Mouse (Mus musculus) myocyte (in vitro differentiated cells): ENCODE measurements around the gene Creb5. TPM values are rescaled to one million over a fixed set of nuclear protein-coding genes. Genes with fewer than 3 reads are reported as not detected.

Experiments used
- H3K27me3 ChIP-seq: one replicate; pipeline ENCODE4 v1.6.1; 2011; ENCODE audit not compliant: control insufficient read depth, insufficient read depth, insufficient read length
- H3K36me3 ChIP-seq: one replicate; pipeline ENCODE4 v1.6.1; 2011; ENCODE audit not compliant: control insufficient read depth, insufficient read depth
- H3K4me2 ChIP-seq: one replicate; pipeline ENCODE4 v1.6.1; 2011; ENCODE audit warnings: low read depth, control low read depth
- H3K4me3 ChIP-seq: one replicate; pipeline ENCODE4 v1.5.1; 2011; ENCODE audit warnings: mild to moderate bottlenecking, control low read depth, moderate library complexity
- H3K79me2 ChIP-seq: one replicate; pipeline ENCODE4 v1.6.1; 2011; ENCODE audit not compliant: control insufficient read depth, insufficient read depth
- H3ac ChIP-seq: one replicate; pipeline ENCODE4 v1.6.1; 2011; ENCODE audit not compliant: control insufficient read depth, insufficient read length
- CEBPB ChIP-seq: IDR thresholded peaks from 2 replicates; pipeline ENCODE4 v1.6.1; 2011; ENCODE audit warnings: mild to moderate bottlenecking, moderate library complexity; ENCODE audit not compliant: poor library complexity, insufficient read depth, severe bottlenecking
- E2F4 ChIP-seq: IDR thresholded peaks from one replicate; pipeline ENCODE4 v1.6.1; 2011; ENCODE audit warnings: mild to moderate bottlenecking, control low read depth, moderate library complexity; ENCODE audit not compliant: insufficient read depth
- MAX ChIP-seq: IDR thresholded peaks from one replicate; pipeline ENCODE4 v1.6.1; 2011; ENCODE audit warnings: low read depth, mild to moderate bottlenecking, control low read depth
- MYOD1 ChIP-seq, 3 experiments: IDR thresholded peaks; one replicate each; pipeline ENCODE4 v1.6.1; 2011; ENCODE audit warnings: control low read depth in 2 of 3, low read depth in 2 of 3, mild to moderate bottlenecking in 2 of 3, moderate library complexity in 1 of 3; ENCODE audit not compliant: insufficient read length in 2 of 3, control insufficient read depth in 1 of 3
- MYOG ChIP-seq, 3 experiments: IDR thresholded peaks; one replicate each; pipeline ENCODE4 v1.6.1; 2011; ENCODE audit warnings: control low read depth in 2 of 3, low read depth in 2 of 3, mild to moderate bottlenecking in 2 of 3; ENCODE audit not compliant: insufficient read length in 2 of 3, control insufficient read depth in 1 of 3, insufficient read depth in 1 of 3
- POLR2A ChIP-seq: IDR thresholded peaks from one replicate; pipeline ENCODE4 v1.6.1; 2011; ENCODE audit warnings: low read depth, mild to moderate bottlenecking, control low read depth, moderate library complexity; ENCODE audit not compliant: insufficient read length
- POLR2AphosphoS2 ChIP-seq: IDR thresholded peaks from one replicate; pipeline ENCODE4 v1.6.1; 2011; ENCODE audit warnings: low read depth, control low read depth; ENCODE audit not compliant: insufficient read length
- REST ChIP-seq: IDR thresholded peaks from one replicate; pipeline ENCODE4 v1.6.1; 2011; ENCODE audit warnings: mild to moderate bottlenecking, control low read depth, moderate library complexity; ENCODE audit not compliant: insufficient read depth, insufficient read length
- SRF ChIP-seq: IDR thresholded peaks from one replicate; pipeline ENCODE4 v1.6.1; 2011; ENCODE audit warnings: low read depth; ENCODE audit not compliant: control insufficient read depth, insufficient read length
- TCF12 ChIP-seq: IDR thresholded peaks from one replicate; pipeline ENCODE4 v1.6.1; 2011; ENCODE audit warnings: mild to moderate bottlenecking, control low read depth; ENCODE audit not compliant: poor library complexity, insufficient read depth, severe bottlenecking
- TCF3 ChIP-seq: IDR thresholded peaks from one replicate; pipeline ENCODE4 v1.6.1; 2011; ENCODE audit warnings: low read depth, control low read depth; ENCODE audit not compliant: insufficient read length
- USF1 ChIP-seq: IDR thresholded peaks from one replicate; pipeline ENCODE4 v1.6.1; 2011; ENCODE audit warnings: low read depth, mild to moderate bottlenecking, control low read depth, moderate library complexity
- polyA plus RNA-seq: library from polyadenylated mRNA; unstranded; fragments of >200 nt; fragmentation: generic; extraction: Trizol; gene quantifications from one replicate; pipeline ENCODE4 v1.2.1, GENCODE M21; 2012; ENCODE audit warnings: missing spikeins

Creb5 gene
- polyA plus RNA-seq, 1 experiment, result 1.4 TPM

- Histone ChIP-seq H3K4me3 (no peak overlapping the region), H3K79me2 (no peaks in the 10 kb centered on the region), H3K4me2 (no peak overlapping the region), H3K36me3 (no peaks in the 10 kb centered on the region), H3K27me3 (no peaks in the 10 kb centered on the region), H3ac (no peak overlapping the region)
- TF ChIP-seq MYOD1 (IDR thresholded peaks at IDR 0.05; ENCODE audit: control insufficient read depth in 1 of 3, insufficient read length in 2 of 3, low read depth in 2 of 3) (no peak), MYOG (IDR thresholded peaks at IDR 0.05; ENCODE audit: control insufficient read depth in 1 of 3, insufficient read depth in 1 of 3, insufficient read length in 2 of 3, low read depth in 2 of 3) (no peak), REST (no peak), POLR2A (no peak), E2F4 (no peak), TCF12 (no peak), POLR2AphosphoS2 (no peak), SRF (no peak), CEBPB (no peak), TCF3 (no peak), MAX (no peak), USF1 (no peak)
These were observed 161.3 kb downstream of the Creb5 start for GRCm38 (mm10) chr6:53448317-53448870.

GRCm38 (mm10) chr6:53449437-53450173 lies 162.5 kb downstream of the Creb5 start:
- Histone ChIP-seq H3K79me2 (no peaks in the 10 kb centered on the region), H3K36me3 (no peaks in the 10 kb centered on the region), H3K27me3 (no peaks in the 10 kb centered on the region), H3K4me2 (no peak overlapping the region), H3ac (no peak overlapping the region), H3K4me3 (no peak overlapping the region)
- TF ChIP-seq MYOD1 (IDR thresholded peaks at IDR 0.05; ENCODE audit: control insufficient read depth in 1 of 3, insufficient read length in 2 of 3, low read depth in 2 of 3) (peak in 1 of 3 experiments; percentile 20), SRF (no peak), E2F4 (no peak), POLR2A (no peak), TCF12 (no peak), USF1 (no peak)

- no peak overlapping the region for H3K4me2 ChIP-seq
- H3ac ChIP-seq, result no peak overlapping the region
- H3K4me3 ChIP-seq, result no peak overlapping the region
- H3K79me2 ChIP-seq, result no peaks in the 10 kb centered on the region
- H3K27me3 ChIP-seq, result no peaks in the 10 kb centered on the region
- no peak for TF ChIP-seq MAX
- no peak for TF ChIP-seq TCF3
- TF ChIP-seq USF1, result no peak
- TF ChIP-seq REST, result no peak
- no peak for TF ChIP-seq POLR2AphosphoS2
- no peak for TF ChIP-seq POLR2A
- TF ChIP-seq SRF, result no peak
- no peak for TF ChIP-seq MYOG (IDR thresholded peaks at IDR 0.05; ENCODE audit: control insufficient read depth in 1 of 3, insufficient read depth in 1 of 3, insufficient read length in 2 of 3, low read depth in 2 of 3)
- no peak for TF ChIP-seq MYOD1 (IDR thresholded peaks at IDR 0.05; ENCODE audit: control insufficient read depth in 1 of 3, insufficient read length in 2 of 3, low read depth in 2 of 3)
- no peak for TF ChIP-seq CEBPB
- no peak for TF ChIP-seq E2F4
- TF ChIP-seq TCF12, result no peak
- H3K36me3 ChIP-seq, result no peaks in the 10 kb centered on the region
These were observed 163.4 kb downstream of the Creb5 start for GRCm38 (mm10) chr6:53450494-53450893.

GRCm38 (mm10) chr6:53452240-53452639 lies 165.2 kb downstream of the Creb5 start:
- no peak overlapping the region for H3K4me3 ChIP-seq
- no peaks in the 10 kb centered on the region for H3K79me2 ChIP-seq
- TF ChIP-seq E2F4 (no peak), POLR2AphosphoS2 (no peak), MYOG (IDR thresholded peaks at IDR 0.05; ENCODE audit: control insufficient read depth in 1 of 3, insufficient read depth in 1 of 3, insufficient read length in 2 of 3, low read depth in 2 of 3) (no peak), POLR2A (no peak), REST (no peak), CEBPB (no peak), MYOD1 (IDR thresholded peaks at IDR 0.05; ENCODE audit: control insufficient read depth in 1 of 3, insufficient read length in 2 of 3, low read depth in 2 of 3) (no peak), USF1 (no peak), TCF12 (no peak), MAX (no peak), TCF3 (no peak), SRF (no peak)
- no peak overlapping the region for H3ac ChIP-seq
- H3K36me3 ChIP-seq, result no peaks in the 10 kb centered on the region
- H3K4me2 ChIP-seq, result no peak overlapping the region
- no peaks in the 10 kb centered on the region for H3K27me3 ChIP-seq
